Mouse (Mus musculus) G1E (cell line): ENCODE results near the gene Pllp.

Experiments used
- CTCF ChIP-seq: IDR thresholded peaks from 2 replicates; pipeline ENCODE4 v1.5.1; 2012; ENCODE audit warnings: low read depth, low read length, inconsistent platforms, mixed read lengths
- GATA1 ChIP-seq: IDR thresholded peaks from 2 replicates; pipeline ENCODE4 v1.6.1; 2012; ENCODE audit warnings: borderline replicate concordance, low read length, inconsistent platforms, mixed read lengths
- POLR2AphosphoS5 ChIP-seq: IDR thresholded peaks from 2 replicates; pipeline ENCODE4 v1.6.1; 2012; ENCODE audit warnings: low read depth, low read length, inconsistent platforms; ENCODE audit not compliant: insufficient replicate concordance

GRCm38 (mm10) chr8:94682732-94683524 lies 13.2 kb downstream of the Pllp start:
- TF ChIP-seq POLR2AphosphoS5: no peak
- TF ChIP-seq CTCF: no peak
- TF ChIP-seq GATA1: no peak
